Mouse (Mus musculus): ENCODE data around the gene Il17re.
A peak's percentile ranks its signal among the peaks of the same experiment; 100 is the strongest.

Il17re gene

DNA sequence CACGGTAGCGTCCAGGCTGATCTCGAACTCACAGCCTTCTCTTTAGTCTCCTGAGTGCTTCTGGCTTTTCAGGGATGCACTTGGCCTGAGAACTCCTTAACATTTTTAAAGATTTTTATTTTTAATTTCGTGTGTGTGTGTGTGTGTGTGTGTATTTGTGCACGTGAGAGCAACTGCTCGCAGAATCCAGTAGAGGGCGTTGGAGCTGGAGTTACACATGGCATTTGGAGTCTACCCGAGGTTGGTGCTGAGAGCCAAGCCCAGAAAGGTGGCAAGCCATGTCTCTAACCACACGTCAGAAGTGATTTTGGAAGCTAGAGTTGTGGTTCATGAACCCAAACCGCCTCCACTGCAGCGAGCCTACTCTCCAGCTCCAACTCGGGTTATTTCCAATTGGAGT is 15.2 kb upstream of the Il17re start:
- no peak for DNase-seq (ENCODE audit: low spot score in 2 of 2)

DNA sequence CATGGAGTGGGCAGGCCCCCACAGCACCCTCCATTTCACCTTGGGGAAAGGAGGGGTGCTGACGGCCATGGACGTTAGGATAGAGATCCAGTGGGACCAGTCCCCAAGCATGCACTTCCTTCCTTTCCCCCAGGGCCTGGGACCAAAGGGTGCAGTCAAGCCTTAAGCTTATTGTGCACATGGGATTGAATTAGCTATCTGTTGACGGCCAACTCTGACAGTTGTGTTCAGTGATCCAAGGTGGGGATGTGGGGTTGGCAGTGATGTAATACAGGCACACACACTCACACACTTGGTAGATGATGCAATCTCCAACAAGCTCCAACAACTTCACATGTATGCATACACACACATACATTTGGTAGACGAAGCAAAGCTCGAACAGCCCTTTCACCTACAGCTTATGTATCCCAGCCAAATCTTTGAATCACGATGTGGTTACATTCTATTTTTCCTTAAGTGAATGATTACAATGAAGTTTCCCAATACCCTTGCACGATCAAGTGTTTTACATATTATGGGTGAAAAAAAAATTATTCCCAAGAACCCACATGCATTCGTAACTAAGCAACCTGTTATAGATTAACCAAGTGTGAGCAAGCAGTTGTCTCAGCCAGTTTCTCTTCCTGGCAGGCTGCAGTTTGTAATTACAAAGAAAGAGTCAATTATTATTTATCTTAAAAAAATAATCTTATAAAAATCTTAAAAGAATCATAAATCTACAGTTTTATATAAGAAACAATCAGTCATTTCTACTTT is 13.9 kb upstream of the Il17re start:
- DNase-seq (ENCODE audit: low spot score in 2 of 2), result no peak

DNA sequence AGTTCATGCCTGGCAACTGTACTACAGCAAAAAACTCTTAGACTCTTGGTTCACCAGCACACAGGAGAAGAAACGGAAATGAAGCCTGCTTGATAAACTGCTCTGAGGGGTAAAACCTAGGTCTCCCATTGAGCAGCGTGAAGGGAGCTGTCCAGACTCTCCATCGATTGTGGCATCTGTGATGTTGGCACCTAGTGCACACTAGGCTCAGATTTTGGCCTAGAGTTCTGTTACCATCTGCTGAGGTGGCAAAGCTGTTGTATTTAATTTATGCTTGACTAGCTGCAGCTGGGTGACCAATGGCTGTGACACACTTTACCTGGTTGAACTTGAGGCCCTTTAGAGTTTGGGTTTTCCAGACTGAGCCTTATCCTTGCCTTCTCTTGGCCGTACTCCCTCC is 10.6 kb upstream of the Il17re start:
- DNase-seq (ENCODE audit: low spot score in 2 of 2), result peak in 1 of 2 experiments; percentile 45

DNA sequence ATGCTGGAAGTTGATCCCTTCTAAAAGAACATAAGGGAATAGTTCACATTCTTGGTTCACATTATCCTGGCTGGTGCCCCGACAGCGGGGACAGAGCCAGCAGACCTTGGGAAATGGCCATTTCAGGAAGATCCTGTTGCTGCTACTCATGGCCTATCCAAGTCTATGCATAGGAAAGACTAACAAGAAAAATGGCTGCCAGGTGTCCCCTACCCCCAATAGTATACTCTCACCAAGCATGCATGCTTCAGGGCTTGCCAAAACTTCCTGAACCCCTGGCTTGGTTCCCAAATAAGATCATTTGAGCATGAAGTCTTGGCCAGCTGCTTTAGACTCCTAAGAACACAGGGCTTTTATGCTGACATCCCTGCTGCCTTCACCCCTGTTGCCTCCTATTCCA is 6.4 kb upstream of the Il17re start:
- peak in 1 of 2 experiments; percentile 40 for DNase-seq (ENCODE audit: low spot score in 2 of 2)

DNA sequence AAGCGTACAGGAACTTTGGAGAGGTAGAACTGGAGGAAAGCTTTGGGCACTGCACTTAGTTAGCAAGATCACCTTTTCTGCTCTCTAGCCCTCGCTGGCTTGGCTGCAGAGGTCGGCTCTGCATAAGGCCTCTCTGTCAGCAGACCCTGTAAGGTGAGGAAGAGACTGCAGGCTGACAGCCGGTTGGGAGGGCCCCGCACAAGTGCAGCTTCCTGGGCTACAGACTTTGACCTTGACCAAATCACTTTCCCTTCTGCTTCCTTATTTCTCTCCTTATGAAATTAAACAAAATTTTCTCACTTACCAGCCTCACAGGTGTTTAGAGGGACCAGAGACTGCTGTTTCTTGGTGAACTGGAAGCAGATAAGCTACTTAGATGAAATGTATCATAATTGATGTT is 3.3 kb upstream of the Il17re start:
- no peak for DNase-seq (ENCODE audit: low spot score in 2 of 2)

DNA sequence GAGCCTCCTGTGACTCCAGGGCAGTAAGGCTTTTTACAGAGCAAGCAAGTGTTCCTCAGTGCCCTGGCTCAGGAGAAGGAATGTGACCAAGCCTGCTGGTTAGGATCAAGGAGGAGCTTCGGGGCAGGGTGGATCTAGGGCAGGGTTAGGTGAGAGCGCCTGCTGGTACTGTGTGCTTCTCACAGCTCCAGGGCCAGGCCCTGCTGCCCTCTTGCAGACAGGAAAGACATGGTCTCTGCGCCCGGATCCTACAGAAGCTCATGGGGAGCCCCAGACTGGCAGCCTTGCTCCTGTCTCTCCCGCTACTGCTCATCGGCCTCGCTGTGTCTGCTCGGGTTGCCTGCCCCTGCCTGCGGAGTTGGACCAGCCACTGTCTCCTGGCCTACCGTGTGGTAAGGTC is 351 bp downstream of the Il17re start:
- no peak for DNase-seq (ENCODE audit: low spot score in 2 of 2)

DNA sequence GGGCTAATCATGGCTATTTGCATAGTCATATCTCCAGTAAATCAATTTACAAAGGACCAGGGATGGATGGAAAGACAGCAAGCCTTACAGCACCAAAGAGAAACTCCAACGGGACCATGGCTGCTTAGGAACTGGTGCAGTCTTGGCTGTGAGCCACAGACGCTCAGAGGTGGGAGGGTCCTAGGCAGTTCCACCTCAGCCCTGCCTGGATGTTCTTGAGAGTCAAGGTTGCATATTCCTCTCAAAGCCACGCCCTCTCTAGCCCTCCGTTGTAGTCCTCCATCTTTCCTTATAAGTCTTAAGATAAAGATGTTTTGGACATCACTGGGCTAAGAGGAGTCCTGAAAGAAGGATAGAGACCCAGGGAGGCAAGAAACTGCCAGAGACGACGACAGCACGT is 5.8 kb downstream of the Il17re start:
- DNase-seq (ENCODE audit: low spot score in 2 of 2), result no peak

DNA sequence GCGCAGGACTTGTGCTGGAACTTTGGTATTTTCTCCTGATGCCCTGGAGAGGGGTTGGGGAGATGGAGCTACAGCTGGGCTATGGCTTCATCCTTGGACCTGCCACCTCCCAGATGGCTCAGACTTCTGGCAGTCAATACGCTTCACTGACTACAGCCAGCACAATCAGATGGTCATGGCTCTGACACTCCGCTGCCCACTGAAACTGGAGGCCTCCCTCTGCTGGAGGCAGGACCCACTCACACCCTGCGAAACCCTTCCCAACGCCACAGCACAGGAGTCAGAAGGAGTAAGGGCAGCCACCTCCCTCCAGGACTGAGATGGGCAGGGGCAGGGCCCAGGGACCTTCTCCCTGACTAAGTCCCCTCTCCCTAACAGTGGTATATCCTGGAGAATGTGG is 7.3 kb downstream of the Il17re start:
- peak in 1 of 2 experiments; percentile 56 for DNase-seq (ENCODE audit: low spot score in 2 of 2)

DNA sequence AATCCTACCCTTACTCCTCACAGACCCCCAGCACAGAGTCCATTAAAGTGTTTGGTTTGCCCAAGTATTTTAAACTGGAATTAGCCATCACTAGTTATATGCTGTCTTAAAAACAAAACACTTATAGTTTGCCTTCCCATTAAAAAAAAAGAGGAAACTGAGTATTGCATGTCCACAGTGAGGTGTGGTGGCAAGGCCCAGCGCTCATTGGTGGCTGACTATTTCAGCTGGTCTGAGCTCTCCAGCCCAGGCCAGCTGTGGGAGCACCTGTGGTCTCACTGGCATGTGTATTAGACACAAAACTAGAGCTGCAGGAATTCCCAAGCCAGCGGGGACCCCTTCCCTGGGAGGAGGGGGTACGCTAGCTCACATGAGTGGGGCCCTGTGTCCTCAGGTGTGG is 10.2 kb downstream of the Il17re start:
- DNase-seq (ENCODE audit: low spot score in 2 of 2), result no peak

DNA sequence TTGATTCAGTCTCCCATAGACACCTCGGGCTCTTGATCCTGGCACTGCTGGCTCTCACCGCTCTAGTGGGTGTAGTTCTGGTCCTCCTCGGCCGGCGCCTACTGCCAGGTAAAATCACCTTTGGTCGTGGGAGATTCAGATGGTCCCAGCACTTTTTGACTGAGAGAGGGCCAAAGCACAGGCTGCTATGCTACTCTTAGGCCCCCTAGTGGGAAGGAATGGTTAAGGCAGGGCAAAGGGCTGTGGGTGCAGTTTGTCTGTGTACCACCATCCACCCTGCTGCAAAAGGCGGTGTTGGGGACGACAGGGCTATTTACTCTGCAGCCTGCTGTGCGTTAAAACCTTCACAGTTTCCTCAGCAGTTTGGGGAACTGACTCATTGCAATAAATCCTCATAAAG is 10.7 kb downstream of the Il17re start:
- DNase-seq (ENCODE audit: low spot score in 2 of 2), result peak in 1 of 2 experiments; percentile 69

DNA sequence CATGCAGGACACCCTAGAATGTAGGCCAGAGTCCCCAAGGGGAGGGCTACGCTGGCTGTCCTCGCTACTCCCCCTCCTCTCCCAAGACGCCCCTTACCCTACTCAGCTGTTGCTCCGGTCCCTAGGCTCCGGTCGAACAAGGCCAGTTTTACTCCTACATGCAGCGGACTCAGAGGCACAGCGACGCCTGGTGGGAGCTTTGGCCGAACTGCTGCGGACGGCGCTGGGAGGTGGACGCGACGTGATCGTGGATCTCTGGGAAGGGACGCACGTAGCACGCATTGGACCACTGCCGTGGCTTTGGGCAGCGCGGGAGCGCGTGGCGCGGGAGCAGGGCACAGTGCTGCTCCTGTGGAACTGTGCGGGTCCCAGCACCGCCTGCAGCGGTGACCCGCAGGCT is 11.1 kb downstream of the Il17re start:
- peak; percentile 70 to 82 for DNase-seq (ENCODE audit: low spot score in 2 of 2)

DNA sequence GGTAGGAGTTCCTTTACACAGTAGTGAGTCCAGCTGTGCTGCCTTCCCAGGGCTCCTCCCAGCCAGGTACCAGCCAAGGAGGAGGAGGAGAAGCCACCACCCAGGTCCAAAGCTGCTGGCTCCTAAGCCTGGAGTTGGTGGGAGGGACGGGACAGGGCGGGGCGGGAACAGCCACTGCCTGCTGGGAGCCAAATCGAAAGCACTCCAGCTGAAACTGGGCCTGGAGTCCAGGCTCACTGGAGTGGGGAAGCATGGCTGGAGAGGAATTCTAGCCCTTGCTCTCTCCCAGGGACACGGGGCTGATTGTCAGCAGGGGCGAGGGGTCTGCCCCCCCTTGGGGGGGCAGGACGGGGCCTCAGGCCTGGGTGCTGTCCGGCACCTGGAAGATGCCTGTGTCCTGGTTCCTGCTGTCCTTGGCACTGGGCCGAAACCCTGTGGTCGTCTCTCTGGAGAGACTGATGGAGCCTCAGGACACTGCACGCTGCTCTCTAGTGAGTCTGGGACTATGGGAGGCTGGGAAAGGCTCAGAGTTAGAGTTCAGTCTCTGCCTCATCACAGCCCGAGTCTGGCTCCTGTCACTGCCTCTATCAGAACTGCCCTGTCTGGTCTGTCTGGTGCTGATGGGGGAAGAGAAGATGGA is 13.1 kb downstream of the Il17re start, which contains the start of gene Il17rc:
Gene Il17rc, plus strand, starts transcription at position 131 of the 640 bp plus-strand sequence.
- no peak for DNase-seq (ENCODE audit: low spot score in 2 of 2)

DNA sequence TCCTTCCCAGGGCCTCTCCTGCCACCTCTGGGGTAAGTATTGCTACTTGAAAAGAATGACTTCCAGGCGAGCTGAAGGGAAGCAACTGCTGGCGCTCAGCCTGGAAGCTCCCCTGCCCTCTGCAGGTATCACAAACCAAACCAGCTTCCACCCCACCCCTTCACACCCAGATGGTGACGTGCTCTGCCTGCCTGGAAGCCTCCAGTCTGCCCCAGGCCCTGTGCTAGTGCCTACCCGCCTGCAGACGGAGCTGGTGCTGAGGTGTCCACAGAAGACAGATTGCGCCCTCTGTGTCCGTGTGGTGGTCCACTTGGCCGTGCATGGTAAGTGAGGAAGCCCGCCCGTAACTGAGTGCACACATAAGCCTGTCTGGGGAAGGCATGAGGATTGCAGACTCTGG is 13.8 kb downstream of the Il17re start:
- no peak for DNase-seq (ENCODE audit: low spot score in 2 of 2)

DNA sequence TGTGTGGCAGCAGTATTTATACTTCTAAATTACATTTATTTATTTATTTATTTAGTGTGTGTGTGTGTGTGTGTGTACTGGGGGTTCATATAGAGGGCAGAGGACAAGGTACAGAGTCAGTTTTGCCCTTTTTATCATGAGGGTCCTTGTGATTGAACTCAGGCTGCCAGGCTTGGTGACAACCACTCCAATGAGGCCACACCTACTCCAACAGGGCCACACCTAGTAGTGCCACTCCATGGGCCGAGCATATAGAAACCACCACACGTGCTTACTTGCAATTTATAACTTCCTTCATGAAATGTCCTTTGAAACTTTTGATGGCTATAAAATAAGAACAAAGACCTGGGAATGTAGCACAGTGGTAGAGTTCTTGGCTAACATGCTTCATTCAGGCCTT is 15.0 kb downstream of the Il17re start:
- DNase-seq (ENCODE audit: low spot score in 2 of 2), result no peak

DNA sequence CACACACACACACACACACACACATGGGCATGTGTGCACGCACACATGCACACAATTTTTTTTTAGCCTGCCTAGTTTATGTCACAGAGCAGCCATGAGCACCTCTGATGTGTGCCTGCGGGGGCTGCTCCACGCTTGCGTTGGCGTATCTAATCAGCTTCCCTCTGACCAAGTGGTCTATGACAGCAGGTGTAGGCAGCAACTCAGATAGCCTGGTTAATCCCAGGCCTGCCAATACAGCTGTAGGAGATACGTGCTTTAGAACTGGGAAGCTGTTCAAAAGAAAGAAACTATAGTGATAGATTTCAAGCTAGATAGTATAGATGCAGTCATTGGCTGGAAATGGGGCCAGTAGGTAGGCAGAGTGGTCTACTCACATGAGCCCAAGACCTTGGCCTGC is 15.4 kb downstream of the Il17re start:
- no peak for DNase-seq (ENCODE audit: low spot score in 2 of 2)

DNA sequence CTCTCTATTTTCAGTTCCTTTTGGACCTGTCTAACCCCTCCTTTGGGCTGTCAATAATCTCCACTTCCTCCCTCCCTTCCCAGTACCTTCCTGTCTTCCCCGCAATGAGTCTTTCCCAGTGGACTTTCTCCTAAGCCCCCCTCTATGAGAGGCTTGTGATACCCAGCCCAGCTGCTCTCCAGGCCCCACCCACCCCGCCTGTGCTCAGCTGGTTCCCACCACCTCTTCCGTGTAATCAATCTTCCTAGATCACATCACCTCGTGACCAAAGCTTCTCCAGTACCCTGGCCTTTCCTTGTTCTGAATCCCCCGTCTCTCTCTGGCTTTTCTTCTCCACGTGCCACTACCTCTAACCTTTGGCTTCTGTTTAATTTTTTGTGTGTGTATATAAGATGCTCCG is 19.1 kb downstream of the Il17re start:
- no peak for DNase-seq (ENCODE audit: low spot score in 2 of 2)

DNA sequence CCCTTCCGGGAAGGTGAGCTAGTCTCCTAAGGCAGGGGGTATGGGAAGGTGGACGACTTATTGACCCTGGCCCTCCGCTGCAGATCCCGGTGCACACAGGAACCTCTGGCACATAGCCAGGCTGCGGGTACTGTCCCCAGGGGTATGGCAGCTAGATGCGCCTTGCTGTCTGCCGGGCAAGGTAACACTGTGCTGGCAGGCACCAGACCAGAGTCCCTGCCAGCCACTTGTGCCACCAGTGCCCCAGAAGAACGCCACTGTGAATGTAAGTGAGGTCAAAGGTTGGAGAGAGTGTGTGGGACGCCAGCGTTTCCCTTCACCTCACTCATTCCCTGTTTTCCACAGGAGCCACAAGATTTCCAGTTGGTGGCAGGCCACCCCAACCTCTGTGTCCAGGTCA is 20.6 kb downstream of the Il17re start:
- no peak for DNase-seq (ENCODE audit: low spot score in 2 of 2)

DNA sequence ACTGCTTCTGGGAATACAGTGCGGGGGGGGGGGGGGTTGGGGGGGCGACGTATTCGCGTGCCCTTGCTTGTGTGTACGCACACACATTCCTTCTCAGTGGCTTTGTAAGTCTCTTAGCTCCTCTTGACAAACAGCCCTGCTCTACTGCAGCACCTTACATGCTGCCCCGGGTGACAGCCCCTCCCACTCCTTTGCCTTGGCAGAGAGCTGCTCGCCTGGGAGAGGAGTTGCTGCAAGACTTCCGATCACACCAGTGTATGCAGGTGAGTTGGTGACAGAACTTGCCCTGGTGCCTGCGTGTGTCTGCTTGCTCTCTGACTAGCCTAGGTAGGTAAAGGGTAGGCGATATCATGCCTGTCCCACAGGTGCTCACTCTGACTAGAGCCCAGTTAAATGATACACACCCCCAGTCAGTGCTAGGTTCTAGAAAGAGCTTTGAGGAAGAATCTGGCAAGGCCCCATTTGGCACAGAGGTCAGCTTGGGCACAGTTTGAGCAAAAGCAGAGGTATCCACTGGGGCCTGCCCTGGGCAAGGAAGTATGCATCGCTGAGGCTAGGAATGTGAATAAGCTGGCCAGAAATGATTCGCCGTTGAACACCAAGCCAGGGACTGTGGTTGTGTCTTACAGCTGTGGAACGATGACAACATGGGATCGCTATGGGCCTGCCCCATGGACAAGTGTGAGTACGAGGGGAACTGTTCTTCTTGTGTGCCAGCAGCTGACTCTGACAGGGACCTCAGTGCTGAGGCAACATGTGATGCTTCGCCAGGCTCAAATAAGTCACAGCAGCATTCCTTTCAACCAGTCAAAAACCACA is 22.5 kb downstream of the Il17re start:
- DNase-seq (ENCODE audit: low spot score in 2 of 2), result no peak

DNA sequence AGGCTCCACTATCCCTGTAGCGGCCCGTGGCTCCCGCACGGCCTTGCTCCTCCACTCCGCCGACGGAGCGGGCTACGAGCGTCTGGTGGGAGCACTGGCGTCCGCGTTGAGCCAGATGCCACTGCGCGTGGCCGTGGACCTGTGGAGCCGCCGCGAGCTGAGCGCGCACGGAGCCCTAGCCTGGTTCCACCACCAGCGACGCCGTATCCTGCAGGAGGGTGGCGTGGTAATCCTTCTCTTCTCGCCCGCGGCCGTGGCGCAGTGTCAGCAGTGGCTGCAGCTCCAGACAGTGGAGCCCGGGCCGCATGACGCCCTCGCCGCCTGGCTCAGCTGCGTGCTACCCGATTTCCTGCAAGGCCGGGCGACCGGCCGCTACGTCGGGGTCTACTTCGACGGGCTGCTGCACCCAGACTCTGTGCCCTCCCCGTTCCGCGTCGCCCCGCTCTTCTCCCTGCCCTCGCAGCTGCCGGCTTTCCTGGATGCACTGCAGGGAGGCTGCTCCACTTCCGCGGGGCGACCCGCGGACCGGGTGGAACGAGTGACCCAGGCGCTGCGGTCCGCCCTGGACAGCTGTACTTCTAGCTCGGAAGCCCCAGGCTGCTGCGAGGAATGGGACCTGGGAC is 24.3 kb downstream of the Il17re start:
- peak in 1 of 2 experiments; percentile 43 for DNase-seq (ENCODE audit: low spot score in 2 of 2)

DNA sequence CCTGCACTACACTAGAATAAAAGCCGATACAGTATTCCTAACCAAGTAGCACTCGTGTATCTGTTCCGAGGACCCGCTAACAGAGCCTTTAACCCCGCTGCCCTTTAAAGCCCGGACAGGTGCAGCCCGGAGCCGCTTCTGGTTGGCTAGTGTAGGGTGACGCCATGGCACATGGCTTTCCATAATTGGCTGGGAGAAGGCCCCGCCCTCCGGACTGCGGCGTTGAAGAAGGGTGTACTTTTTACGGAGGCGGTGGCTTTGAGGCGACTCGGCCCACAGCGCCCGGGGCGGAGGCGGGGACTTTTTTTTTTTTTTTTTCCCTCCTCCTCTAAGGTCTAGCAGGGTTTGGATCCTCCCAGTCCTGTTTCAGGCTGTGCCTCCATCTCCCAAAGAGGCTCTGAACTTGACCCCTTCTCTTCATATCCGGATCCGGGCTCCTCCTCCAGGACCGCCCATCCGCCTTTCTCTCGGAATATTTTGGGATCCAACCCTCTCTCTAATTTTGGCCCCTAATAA is 24.9 kb downstream of the Il17re start, which contains the start of gene Creld1:
Gene Creld1, plus strand, starts transcription at position 198 of the 516 bp plus-strand sequence.
- peak; percentile 79 to 88 for DNase-seq (ENCODE audit: low spot score in 2 of 2)

DNA sequence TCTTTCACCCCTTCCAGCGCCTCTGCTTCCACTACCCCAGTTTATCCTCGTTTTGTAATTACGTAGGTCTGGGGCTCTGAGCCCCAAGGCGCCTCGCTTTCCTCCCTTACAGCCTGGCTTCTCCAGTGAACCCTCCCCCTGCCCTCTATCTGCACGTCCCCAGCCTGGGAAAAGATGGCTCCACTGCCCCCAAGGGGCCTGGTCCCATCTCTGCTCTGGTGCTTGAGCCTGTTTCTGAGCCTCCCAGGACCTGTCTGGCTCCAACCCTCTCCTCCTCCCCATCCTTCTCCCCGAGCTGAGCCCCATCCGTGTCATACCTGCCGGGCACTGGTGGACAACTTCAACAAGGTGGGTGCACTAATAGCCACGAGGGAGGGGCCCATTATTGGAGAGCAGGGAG is 25.4 kb downstream of the Il17re start:
- DNase-seq (ENCODE audit: low spot score in 2 of 2), result no peak

DNA sequence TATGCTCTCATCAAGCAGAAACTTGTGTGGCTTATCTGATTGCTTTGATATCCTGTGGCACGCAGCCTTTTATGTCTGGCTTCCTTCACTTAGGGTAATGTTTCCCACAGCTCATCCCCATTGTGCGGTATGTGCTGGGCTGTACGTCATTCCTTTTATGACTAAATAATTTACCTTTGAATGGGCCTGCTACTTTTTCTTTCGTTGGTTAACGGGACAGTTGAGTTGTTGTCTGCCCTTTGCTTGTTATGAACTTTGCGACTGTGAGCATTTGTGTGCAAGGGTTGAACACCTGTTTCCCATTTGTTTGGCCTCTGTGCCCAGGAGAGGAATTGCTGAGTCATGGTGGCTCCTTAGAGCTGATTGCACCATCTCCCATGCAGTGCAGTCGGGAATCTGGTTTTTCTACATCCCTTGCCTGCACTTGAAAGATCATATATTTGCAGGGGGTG is 28.9 kb downstream of the Il17re start:
- no peak for DNase-seq (ENCODE audit: low spot score in 2 of 2)
